Mouse (Mus musculus) regulatory T cell (primary cell): ENCODE data around the gene Selenon.

Experiments used
- in situ Hi-C: fragments of 300-600 bp; cut with MboI, MseI; formaldehyde crosslinking; loops from one replicate; pipeline ENCODE4 v1.15.1; 2025; ENCODE audit warnings: high pct_unique_total_duplicates

Selenon gene

DNA sequence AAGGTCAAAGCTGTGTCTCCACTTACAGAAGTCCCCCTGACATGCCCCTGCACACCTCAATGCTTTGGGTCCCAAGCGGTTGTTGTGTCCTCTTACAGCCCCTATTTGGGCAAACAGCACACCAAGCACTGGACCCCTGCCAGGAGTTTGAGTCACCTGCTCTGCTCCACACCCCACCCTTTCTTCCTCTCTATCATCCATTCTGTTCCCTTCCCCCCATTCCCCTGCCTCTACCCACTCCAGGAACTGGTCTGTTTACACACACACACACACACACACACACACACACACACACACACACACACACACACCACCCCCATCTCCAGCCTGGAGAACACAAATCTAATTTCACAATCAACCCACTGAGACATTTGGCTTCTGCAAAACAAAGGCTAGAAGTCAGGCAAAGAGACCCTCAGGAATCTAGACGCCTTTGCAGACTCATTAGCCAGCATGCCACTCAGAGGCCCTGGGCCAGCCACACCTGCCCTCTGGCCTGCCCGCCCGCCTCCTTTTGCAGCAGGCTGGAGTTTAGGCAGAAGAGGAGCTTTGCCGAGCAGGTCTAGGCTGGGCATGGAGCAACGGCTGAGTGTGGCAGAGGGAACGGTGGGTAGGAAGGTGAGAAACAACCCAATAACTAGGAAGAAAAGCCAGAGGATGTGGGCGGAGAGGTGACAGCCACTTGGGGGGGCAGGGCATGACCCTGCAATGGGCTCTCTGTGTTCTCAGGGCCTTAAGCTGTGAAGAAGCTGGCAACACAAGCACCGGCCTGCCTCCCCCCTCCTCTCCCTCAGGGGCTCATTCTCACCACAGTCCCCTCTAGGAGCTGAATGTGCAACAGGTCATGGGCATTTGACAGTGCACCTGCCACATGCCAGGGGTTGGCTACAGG, 4.9 kb downstream of the Selenon start:
- in situ Hi-C loops: no loop called here

DNA sequence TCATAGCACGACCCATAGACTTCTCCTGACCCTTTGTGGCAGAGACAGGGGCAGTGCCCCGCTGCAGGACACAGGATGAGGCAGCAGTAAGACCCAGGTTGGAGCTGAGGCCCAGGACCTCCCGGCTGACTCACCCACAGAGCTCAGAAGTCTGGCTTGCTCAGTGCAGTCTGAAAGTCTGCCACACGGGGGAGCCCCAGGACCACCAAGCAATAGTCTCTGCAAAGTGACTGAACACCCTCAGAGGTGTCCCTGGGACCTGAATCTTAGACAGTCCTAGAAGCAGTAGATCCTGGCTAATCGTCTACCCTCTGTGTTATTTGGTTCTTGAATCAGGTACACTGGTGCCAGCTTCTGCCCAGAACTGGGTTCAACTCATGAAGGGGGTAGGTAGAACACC, 8.7 kb downstream of the Selenon start:
- in situ Hi-C loops: loop anchor here (5.0 kb wide), 2 partner anchors 169 to 344 kb away; no protein-coding TSS in a partner anchor

DNA sequence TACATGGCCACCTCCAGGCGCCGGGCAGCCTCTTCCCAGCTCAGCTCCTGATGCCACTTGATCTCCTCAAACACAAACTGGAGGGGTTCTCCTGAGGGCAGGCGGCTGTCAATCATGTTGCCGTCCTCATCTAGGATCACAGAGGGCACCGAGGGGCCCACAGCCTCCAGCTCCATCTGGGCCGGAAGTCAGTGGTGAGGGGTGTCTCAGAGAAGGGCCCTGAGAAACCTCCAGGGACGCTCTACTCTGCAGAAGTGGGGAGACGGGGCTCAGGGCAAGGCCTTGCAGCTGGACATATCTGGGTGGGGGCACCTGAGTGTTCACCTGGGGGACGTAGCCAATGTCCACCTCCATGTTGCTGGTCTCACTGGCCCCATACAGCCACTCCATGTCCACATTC, 9.2 kb downstream of the Selenon start:
- in situ Hi-C loops: loop anchor here (5.0 kb wide), 2 partner anchors 170 to 345 kb away; no protein-coding TSS in a partner anchor

GRCm38 (mm10) chr4:134538997-134539580, 12.9 kb downstream of the Selenon start:
- in situ Hi-C loops: no loop called here

DNA sequence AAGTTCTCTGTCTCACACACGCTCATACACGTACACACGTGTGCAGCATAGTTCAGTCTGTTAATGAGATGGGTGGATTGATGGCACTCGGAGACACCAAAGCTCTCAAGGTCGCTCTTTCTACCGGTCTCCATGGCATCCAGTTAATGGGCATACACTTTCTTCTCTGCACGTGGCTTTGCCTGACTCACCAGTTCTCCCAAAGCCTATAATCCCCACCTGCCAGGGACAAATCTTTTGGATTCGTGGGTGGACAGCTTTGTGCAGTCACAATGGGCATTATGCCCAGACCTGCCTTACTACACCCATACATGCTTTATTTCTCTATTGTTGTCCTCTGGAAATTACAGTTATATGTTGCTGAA, 16.2 kb downstream of the Selenon start:
- in situ Hi-C loops: no loop called here

DNA sequence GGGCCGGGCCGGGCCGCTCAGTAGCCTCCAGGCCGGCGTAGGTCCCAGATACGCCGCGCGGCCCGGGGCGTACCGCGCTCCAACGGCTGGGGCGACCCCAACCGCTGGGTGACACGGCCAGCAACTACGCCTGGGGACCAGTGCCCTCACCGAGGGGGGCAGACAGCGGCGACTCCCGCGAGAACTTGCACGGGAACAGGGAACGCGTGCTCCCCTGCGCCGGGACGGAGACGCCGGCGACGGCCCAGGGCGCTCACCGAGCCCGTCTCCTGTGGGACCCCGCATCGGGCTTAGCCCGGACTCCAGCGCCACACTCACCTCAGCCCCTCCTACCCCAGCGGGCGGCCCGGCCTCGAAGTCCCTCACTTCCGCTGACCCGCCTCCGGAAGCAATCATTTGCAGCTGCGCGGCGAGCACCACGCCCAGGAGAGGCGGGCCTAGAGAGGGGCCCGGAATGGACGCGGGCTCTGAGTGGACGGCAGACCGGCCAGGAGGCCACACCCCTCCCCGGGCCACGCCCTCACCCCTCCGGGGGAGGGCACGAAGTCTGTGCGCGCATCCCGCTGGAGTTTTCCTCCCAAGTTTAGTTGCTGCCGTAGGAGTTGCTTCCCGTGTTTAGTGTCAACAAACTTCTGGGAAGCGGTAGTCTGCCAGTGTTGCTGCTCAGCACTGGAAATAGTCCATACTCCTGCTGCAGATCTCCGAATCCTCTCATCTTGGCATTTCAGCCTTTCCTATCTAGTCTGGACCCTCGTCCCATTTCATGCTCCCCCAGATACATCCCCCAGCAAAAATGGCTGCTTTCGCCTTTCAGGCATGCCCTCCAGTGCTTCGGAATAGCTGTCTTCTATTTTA, 16.8 kb downstream of the Selenon start, which contains the start of gene Mtfr1l:
Gene Mtfr1l (minus strand): TSS at position 456 of the 855 bp plus-strand sequence.
- in situ Hi-C loops: no loop called here

GRCm38 (mm10) chr4:134534124-134534886, 17.7 kb downstream of the Selenon start:
- in situ Hi-C loops: no loop called here

DNA sequence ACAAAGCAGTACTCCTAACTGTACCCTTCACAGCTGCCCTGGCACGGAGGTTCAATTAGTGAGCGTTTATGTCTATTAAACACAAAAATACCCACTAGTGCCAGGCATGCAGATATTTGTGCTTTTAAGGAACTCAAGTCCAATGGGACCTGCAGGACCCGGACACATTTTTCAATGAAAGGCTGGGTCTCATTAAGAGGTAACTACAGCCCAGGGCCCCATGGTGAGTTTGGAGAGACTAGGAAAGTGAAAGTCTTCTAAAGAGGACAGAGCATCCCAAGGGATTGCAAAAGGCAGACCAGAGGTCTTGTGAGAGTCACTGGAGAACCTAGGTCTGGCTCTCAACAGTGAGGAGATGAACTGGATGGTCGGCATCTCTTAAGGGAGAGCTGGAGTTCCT, 18.5 kb downstream of the Selenon start:
- in situ Hi-C loops: no loop called here

DNA sequence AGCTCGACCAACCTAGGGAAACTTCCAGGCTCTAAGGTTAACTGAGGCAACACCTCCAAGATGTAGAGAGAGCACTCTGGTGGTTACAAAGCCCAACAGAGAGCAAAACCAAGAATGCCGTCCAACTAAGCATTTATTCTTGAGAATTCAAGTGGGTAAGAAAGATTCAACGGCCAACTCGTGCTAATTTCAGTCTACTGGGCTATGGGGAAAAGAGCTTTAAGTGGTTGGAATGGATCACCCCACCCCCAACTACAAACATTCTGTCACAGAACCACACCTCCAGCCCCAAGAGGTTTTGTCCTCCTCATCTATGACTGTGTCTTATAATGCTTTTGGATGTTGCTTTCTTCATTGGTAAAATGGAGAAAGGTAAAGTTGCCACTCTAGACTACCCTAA, 19.0 kb downstream of the Selenon start:
- in situ Hi-C loops: no loop called here

GRCm38 (mm10) chr4:134526220-134526619, 25.7 kb downstream of the Selenon start:
- in situ Hi-C loops: no loop called here

DNA sequence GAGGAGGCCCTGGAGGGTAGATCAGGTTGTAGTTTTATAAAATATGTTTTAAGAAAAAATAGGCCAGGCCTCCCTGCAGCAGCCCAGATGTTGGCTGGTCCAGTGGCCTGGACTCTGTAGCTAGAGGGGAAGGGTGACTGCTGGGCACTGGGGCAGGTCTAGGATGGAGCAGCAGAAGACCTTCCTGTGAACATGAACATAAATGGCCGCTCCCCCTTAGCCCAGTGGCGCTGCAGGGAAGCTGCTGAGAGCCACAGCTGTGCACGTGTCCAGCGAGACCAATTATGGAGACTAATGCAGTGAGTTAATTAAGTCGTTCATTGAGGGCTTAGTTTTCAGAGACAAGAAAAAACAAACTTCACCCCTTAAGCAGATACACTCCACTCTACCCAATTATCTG, 26.2 kb downstream of the Selenon start:
- in situ Hi-C loops: no loop called here

GRCm38 (mm10) chr4:134523447-134523846, 28.5 kb downstream of the Selenon start:
- in situ Hi-C loops: no loop called here

- in situ Hi-C loops: no loop called here
Measured at GRCm38 (mm10) chr4:134519281-134519680, 32.7 kb downstream of the Selenon start.

DNA sequence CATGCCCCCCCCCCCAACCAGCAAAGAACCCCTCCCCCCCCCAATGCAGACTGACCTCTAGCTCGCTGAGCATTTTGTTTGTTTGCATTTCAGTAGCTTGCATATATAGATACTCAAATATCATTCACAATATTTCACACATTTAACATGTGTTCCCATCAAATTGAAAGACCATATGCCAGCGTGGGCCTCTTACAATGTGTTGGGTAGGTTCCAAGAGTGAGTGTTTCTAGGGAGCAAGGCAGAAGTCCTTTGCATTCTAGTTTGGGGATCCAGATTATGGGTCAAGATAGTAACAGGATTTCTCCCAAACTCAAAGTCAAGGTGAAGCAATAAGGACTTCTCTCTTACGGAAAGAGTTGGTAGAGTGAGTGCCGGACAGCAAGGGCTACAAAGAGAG, 33.4 kb downstream of the Selenon start:
- in situ Hi-C loops: no loop called here

- in situ Hi-C loops: no loop called here
Measured at GRCm38 (mm10) chr4:134517719-134518118, 34.2 kb downstream of the Selenon start.

- in situ Hi-C loops: no loop called here
Measured at GRCm38 (mm10) chr4:134516981-134517380, 35.0 kb downstream of the Selenon start.

DNA sequence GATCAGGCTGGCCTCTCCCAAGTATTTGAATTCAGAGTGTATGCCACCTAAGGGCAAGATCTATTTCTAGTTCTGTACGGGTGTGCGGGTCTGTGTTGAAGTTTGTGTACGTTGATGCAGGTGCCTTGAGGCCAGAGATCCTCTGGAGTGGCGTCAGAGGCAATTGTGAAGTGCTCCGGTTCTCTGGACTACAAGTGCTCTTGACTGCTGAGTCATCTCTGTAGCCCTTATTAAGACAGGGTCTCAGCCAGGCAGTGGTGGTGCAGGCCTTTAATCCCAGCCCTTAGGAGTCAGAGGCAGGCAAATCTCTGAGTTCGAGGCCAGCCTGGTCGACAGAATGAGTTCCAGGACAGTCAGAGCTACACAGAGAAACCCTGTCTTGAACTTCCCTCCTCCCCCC, 36.4 kb downstream of the Selenon start:
- in situ Hi-C loops: no loop called here

DNA sequence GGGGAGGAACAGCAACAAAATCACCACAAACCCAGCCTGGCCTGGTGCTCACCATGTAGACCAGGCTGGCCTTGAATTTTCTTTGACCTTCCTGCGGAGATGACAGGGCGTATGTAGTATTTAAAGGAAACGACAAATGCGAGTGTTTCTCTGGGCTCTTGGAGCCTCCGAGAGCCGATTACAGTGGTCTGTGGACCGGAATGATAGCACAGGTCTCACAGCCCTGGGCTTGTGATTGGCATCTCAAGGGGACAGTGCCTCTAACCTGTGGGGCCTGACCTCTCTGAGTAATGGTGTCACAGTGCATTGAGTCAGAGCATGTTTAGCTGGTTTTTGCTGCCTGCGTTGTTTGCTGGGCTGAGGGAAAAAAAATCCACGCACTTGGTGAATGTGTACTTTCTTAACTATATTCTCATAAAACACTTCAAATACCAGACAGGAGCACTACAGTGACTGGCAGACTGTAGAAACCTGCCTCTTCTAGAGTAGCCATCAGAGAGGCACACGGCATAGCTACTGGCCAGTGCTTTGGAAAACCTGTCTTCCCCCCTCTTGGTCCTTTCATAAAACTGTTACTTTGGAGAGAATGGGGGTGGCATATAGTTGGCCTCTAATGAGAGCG, 37.5 kb downstream of the Selenon start:
- in situ Hi-C loops: no loop called here

GRCm38 (mm10) chr4:134512798-134513197, 39.2 kb downstream of the Selenon start:
- in situ Hi-C loops: no loop called here

DNA sequence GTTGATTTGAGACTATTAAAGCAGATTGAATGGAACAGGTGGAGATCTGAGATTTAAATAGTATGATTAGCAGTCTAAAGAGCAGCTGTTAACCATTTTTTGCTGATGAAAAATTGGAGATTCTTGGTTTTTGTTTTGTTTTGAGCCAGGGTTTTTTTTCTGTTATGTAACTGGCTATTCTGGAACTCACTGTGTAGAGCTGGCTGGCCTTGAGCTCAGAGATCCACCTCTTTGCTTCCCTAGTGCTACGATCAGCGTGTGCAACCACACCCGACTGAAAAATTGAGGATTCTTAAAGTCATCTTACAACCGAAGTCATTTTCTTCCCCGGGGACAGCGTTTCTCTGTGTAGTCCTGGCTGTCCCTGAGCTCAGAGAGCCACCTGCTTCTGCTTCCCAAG, 40.2 kb downstream of the Selenon start:
- in situ Hi-C loops: no loop called here

GRCm38 (mm10) chr4:134510845-134511411, 41.0 kb downstream of the Selenon start, which contains the start of gene Aunip:
Aunip (plus strand) TSS chr4:134510999.
- in situ Hi-C loops: no loop called here
